Mouse (Mus musculus): ENCODE data around the gene Sgca. TPM values are rescaled to one million over a fixed set of nuclear protein-coding genes. Genes with fewer than 3 reads are reported as not detected.

Gene Sgca
- polyA plus RNA-seq, 1 experiment = 303 TPM

- Histone ChIP-seq H3K79me2 (ENCODE audit: control insufficient read depth, insufficient read depth) (no peaks in the 10 kb centered on the region), H3ac (ENCODE audit: control insufficient read depth, insufficient read length) (no peak overlapping the region), H3K27me3 (ENCODE audit: control insufficient read depth, insufficient read depth, insufficient read length) (no peaks in the 10 kb centered on the region), H3K4me3 (no peak overlapping the region), H3K36me3 (ENCODE audit: control insufficient read depth, insufficient read depth) (peaks cover 5% of the 10 kb centered on the region), H3K4me2 (ENCODE audit: low read depth) (no peak overlapping the region)
- TF ChIP-seq TCF3 (IDR thresholded peaks at IDR 0.05; ENCODE audit: insufficient read length, low read depth) (no peak), MYOD1 (IDR thresholded peaks at IDR 0.05; ENCODE audit: control insufficient read depth in 1 of 3, insufficient read length in 2 of 3, low read depth in 2 of 3) (no peak), CEBPB (IDR thresholded peaks at IDR 0.05; ENCODE audit: insufficient read depth, poor library complexity, severe bottlenecking) (no peak), TCF12 (IDR thresholded peaks at IDR 0.05; ENCODE audit: insufficient read depth, poor library complexity, severe bottlenecking) (no peak), MYOG (IDR thresholded peaks at IDR 0.05; ENCODE audit: control insufficient read depth in 1 of 3, insufficient read depth in 1 of 3, insufficient read length in 2 of 3, low read depth in 2 of 3) (no peak), POLR2AphosphoS2 (IDR thresholded peaks at IDR 0.05; ENCODE audit: insufficient read length, low read depth) (no peak), REST (IDR thresholded peaks at IDR 0.05; ENCODE audit: insufficient read depth, insufficient read length) (no peak), POLR2A (IDR thresholded peaks at IDR 0.05; ENCODE audit: insufficient read length, low read depth) (no peak), SRF (IDR thresholded peaks at IDR 0.05; ENCODE audit: control insufficient read depth, insufficient read length, low read depth) (no peak), USF1 (IDR thresholded peaks at IDR 0.05; ENCODE audit: low read depth) (no peak), E2F4 (IDR thresholded peaks at IDR 0.05; ENCODE audit: insufficient read depth) (no peak), MAX (IDR thresholded peaks at IDR 0.05; ENCODE audit: low read depth) (no peak)
These were observed 24.0 kb downstream of the Sgca start for GRCm38 (mm10) chr11:94952169-94952568.

- H3K27me3 ChIP-seq (ENCODE audit: control insufficient read depth, insufficient read depth, insufficient read length) = no peaks in the 10 kb centered on the region
These were observed 30.9 kb downstream of the Sgca start for GRCm38 (mm10) chr11:94945236-94945635.

GRCm38 (mm10) chr11:94944295-94944694 lies 31.8 kb downstream of the Sgca start:
- no peaks in the 10 kb centered on the region for H3K27me3 ChIP-seq (ENCODE audit: control insufficient read depth, insufficient read depth, insufficient read length)
- no peaks in the 10 kb centered on the region for H3K79me2 ChIP-seq (ENCODE audit: control insufficient read depth, insufficient read depth)
- H3ac ChIP-seq (ENCODE audit: control insufficient read depth, insufficient read length) = no peak overlapping the region
- H3K4me2 ChIP-seq (ENCODE audit: low read depth) = peak overlapping the region; percentile 20
- no peak overlapping the region for H3K4me3 ChIP-seq
- no peak for TF ChIP-seq MYOD1 (IDR thresholded peaks at IDR 0.05; ENCODE audit: control insufficient read depth in 1 of 3, insufficient read length in 2 of 3, low read depth in 2 of 3)
- TF ChIP-seq POLR2AphosphoS2 (IDR thresholded peaks at IDR 0.05; ENCODE audit: insufficient read length, low read depth) = no peak
- no peak for TF ChIP-seq SRF (IDR thresholded peaks at IDR 0.05; ENCODE audit: control insufficient read depth, insufficient read length, low read depth)
- TF ChIP-seq TCF12 (IDR thresholded peaks at IDR 0.05; ENCODE audit: insufficient read depth, poor library complexity, severe bottlenecking) = no peak
- TF ChIP-seq E2F4 (IDR thresholded peaks at IDR 0.05; ENCODE audit: insufficient read depth) = no peak
- TF ChIP-seq CEBPB (IDR thresholded peaks at IDR 0.05; ENCODE audit: insufficient read depth, poor library complexity, severe bottlenecking) = no peak
- H3K36me3 ChIP-seq (ENCODE audit: control insufficient read depth, insufficient read depth) = peaks cover 13% of the 10 kb centered on the region

More at GRCm38 (mm10) chr11:94945236-94945635, 30.9 kb downstream of the Sgca start:
- TF ChIP-seq TCF3 (IDR thresholded peaks at IDR 0.05; ENCODE audit: insufficient read length, low read depth) (no peak), USF1 (IDR thresholded peaks at IDR 0.05; ENCODE audit: low read depth) (no peak), CEBPB (IDR thresholded peaks at IDR 0.05; ENCODE audit: insufficient read depth, poor library complexity, severe bottlenecking) (no peak), SRF (IDR thresholded peaks at IDR 0.05; ENCODE audit: control insufficient read depth, insufficient read length, low read depth) (no peak), REST (IDR thresholded peaks at IDR 0.05; ENCODE audit: insufficient read depth, insufficient read length) (no peak), POLR2AphosphoS2 (IDR thresholded peaks at IDR 0.05; ENCODE audit: insufficient read length, low read depth) (no peak), POLR2A (IDR thresholded peaks at IDR 0.05; ENCODE audit: insufficient read length, low read depth) (no peak), E2F4 (IDR thresholded peaks at IDR 0.05; ENCODE audit: insufficient read depth) (no peak), MYOG (IDR thresholded peaks at IDR 0.05; ENCODE audit: control insufficient read depth in 1 of 3, insufficient read depth in 1 of 3, insufficient read length in 2 of 3, low read depth in 2 of 3) (no peak), MYOD1 (IDR thresholded peaks at IDR 0.05; ENCODE audit: control insufficient read depth in 1 of 3, insufficient read length in 2 of 3, low read depth in 2 of 3) (no peak), MAX (IDR thresholded peaks at IDR 0.05; ENCODE audit: low read depth) (no peak), TCF12 (IDR thresholded peaks at IDR 0.05; ENCODE audit: insufficient read depth, poor library complexity, severe bottlenecking) (no peak)
- Histone ChIP-seq H3ac (ENCODE audit: control insufficient read depth, insufficient read length) (no peak overlapping the region), H3K4me3 (no peak overlapping the region), H3K79me2 (ENCODE audit: control insufficient read depth, insufficient read depth) (no peaks in the 10 kb centered on the region), H3K4me2 (ENCODE audit: low read depth) (peak overlapping the region; percentile 12), H3K36me3 (ENCODE audit: control insufficient read depth, insufficient read depth) (peaks cover 13% of the 10 kb centered on the region)

GRCm38 (mm10) chr11:94943054-94943453 lies 33.1 kb downstream of the Sgca start:
- Histone ChIP-seq H3K27me3 (ENCODE audit: control insufficient read depth, insufficient read depth, insufficient read length) (no peaks in the 10 kb centered on the region), H3K36me3 (ENCODE audit: control insufficient read depth, insufficient read depth) (peaks cover 8% of the 10 kb centered on the region), H3K4me2 (ENCODE audit: low read depth) (no peak overlapping the region), H3ac (ENCODE audit: control insufficient read depth, insufficient read length) (no peak overlapping the region), H3K79me2 (ENCODE audit: control insufficient read depth, insufficient read depth) (peaks cover 8% of the 10 kb centered on the region), H3K4me3 (no peak overlapping the region)
- TF ChIP-seq CEBPB (IDR thresholded peaks at IDR 0.05; ENCODE audit: insufficient read depth, poor library complexity, severe bottlenecking) (no peak), USF1 (IDR thresholded peaks at IDR 0.05; ENCODE audit: low read depth) (no peak), SRF (IDR thresholded peaks at IDR 0.05; ENCODE audit: control insufficient read depth, insufficient read length, low read depth) (no peak), REST (IDR thresholded peaks at IDR 0.05; ENCODE audit: insufficient read depth, insufficient read length) (no peak), POLR2AphosphoS2 (IDR thresholded peaks at IDR 0.05; ENCODE audit: insufficient read length, low read depth) (peak; percentile 12)

GRCm38 (mm10) chr11:94942282-94943023 lies 33.7 kb downstream of the Sgca start:
- Histone ChIP-seq H3K4me2 (ENCODE audit: low read depth) (peak overlapping the region; percentile 95), H3K27me3 (ENCODE audit: control insufficient read depth, insufficient read depth, insufficient read length) (no peaks in the 10 kb centered on the region), H3K79me2 (ENCODE audit: control insufficient read depth, insufficient read depth) (peaks cover 8% of the 10 kb centered on the region), H3K36me3 (ENCODE audit: control insufficient read depth, insufficient read depth) (peaks cover 8% of the 10 kb centered on the region), H3K4me3 (no peak overlapping the region), H3ac (ENCODE audit: control insufficient read depth, insufficient read length) (no peak overlapping the region)
- no peak for TF ChIP-seq USF1 (IDR thresholded peaks at IDR 0.05; ENCODE audit: low read depth)
- TF ChIP-seq POLR2AphosphoS2 (IDR thresholded peaks at IDR 0.05; ENCODE audit: insufficient read length, low read depth) = no peak
- no peak for TF ChIP-seq CEBPB (IDR thresholded peaks at IDR 0.05; ENCODE audit: insufficient read depth, poor library complexity, severe bottlenecking)
- no peak for TF ChIP-seq E2F4 (IDR thresholded peaks at IDR 0.05; ENCODE audit: insufficient read depth)
- TF ChIP-seq TCF12 (IDR thresholded peaks at IDR 0.05; ENCODE audit: insufficient read depth, poor library complexity, severe bottlenecking) = no peak
- no peak for TF ChIP-seq MAX (IDR thresholded peaks at IDR 0.05; ENCODE audit: low read depth)
- no peak for TF ChIP-seq POLR2A (IDR thresholded peaks at IDR 0.05; ENCODE audit: insufficient read length, low read depth)
- no peak for TF ChIP-seq REST (IDR thresholded peaks at IDR 0.05; ENCODE audit: insufficient read depth, insufficient read length)
- no peak for TF ChIP-seq MYOD1 (IDR thresholded peaks at IDR 0.05; ENCODE audit: control insufficient read depth in 1 of 3, insufficient read length in 2 of 3, low read depth in 2 of 3)

All from myocyte (in vitro differentiated cells).